18 mouse cellular contexts compared by ENCODE assay signal in the genomic region with DNA sequence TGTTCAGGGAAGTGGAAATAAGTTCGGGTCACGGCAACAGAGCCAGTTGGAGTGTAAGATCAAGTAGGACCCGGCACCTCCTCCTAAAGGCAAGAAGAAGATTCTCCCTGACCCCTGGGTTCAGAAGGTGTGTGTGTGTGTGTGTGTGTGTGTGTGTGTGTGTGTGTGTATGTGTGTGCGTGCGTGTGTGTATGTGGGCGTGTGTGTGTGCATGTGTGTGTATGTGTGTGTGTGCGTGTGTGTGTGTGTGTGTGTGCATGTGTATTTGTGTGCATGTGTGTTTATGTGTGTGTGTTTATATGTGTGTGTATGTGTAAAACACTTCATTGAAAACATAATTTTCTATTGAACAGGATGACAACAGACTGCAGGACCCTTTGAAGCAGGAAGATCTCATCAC. TPM values are rescaled to one million over a fixed set of nuclear protein-coding genes. Genes with fewer than 3 reads are reported as not detected.
"Had no signal": no experiment of that assay in that cellular context is flagged by ENCODE, and none has a peak within 500 bp of the region (broad histone marks: within the 10 kb centered on the region; RNA-seq: fewer than 3 reads in every experiment).

No protein-coding gene starts in this region.

RNA-seq across cellular contexts. Expression of gene Gm3269, which starts 16.0 kb away (rescaled TPM):
- total RNA-seq: forebrain, postnatal 0 days; gastrocnemius, adult 18-20 months; heart, adult 18-20 months; heart, adult 8-10 months; heart, postnatal 10 days; heart, postnatal 25 days; heart, postnatal 4 days; layer of hippocampus, adult 18-20 months; layer of hippocampus, adult 8-10 months; layer of hippocampus, postnatal 36 days; left cerebral cortex, adult 18-20 months; left cerebral cortex, adult 8-10 months; left cerebral cortex, postnatal 10 days; left cerebral cortex, postnatal 25 days; liver, adult 2 months had no signal

RNA-seq across cellular contexts. Expression of gene Gm3264, which starts 33.4 kb away (rescaled TPM):
- total RNA-seq: gastrocnemius, adult 18-20 months; gastrocnemius, adult 8-10 months; left cerebral cortex, postnatal 25 days; liver, adult 2 months had no signal

RNA-seq across cellular contexts. Expression of gene Gm9602, which starts 45.8 kb away (rescaled TPM):
- total RNA-seq: forebrain, postnatal 0 days; gastrocnemius, adult 18-20 months; gastrocnemius, adult 8-10 months; heart, adult 18-20 months; heart, adult 8-10 months; heart, postnatal 10 days; heart, postnatal 25 days; heart, postnatal 4 days; layer of hippocampus, adult 18-20 months; layer of hippocampus, adult 8-10 months; layer of hippocampus, postnatal 14 days; layer of hippocampus, postnatal 36 days; left cerebral cortex, adult 18-20 months; left cerebral cortex, adult 8-10 months; left cerebral cortex, postnatal 10 days; left cerebral cortex, postnatal 25 days; left cerebral cortex, postnatal 4 days; liver, adult 2 months had no signal
